Mouse (Mus musculus): ENCODE measurements at regions not wholly inside any gene's neighbourhood (a gene's known extent, or its start where the extent isn't known, plus 50 kb on each side); places are given as distances from the start of the nearest gene placed in this dataset.
"Not testable (repeated sequence)": the region's sequence is repeated elsewhere in the genome, so short reads cannot be mapped to it uniquely, and the experiment has no call there.

DNA sequence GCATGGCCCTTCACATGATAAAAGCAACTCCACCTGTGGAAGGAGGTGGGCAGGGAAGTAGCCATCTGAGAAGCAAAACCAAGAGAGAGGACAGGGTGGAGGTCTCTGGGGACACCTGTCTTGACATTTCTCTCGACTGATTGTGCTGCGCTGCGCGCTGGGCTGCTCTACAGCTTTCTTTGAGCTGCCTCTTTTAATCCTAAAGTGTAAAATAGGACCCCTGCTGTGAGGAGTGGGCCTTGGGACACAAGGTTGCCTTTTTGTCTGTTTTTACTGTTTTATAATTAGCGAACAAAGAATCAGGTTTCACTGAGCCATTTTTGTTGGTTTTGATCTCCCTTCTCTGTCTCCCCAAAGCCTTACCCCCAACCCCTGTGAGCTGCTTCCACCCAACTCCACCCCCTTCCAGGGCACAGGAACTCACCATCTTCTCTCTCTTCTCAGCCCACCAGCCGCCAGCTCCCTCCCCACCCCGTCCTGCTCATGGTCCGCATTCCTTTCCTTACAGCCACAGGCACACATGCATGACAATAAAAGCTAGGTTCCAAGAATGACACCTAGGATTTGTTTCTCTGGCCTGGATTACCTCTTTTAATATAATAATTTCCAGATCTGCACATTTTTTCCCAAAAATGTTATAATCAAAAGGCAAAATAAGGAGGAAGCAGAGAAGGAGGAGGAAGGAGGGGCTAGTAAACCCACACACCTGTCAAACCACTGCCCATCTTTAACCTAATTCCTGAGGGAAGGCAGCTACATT lies 57.3 kb downstream of the Cbln4 start:
- DNase-seq (ENCODE audit: low spot score in 2 of 2) = no peak

DNA sequence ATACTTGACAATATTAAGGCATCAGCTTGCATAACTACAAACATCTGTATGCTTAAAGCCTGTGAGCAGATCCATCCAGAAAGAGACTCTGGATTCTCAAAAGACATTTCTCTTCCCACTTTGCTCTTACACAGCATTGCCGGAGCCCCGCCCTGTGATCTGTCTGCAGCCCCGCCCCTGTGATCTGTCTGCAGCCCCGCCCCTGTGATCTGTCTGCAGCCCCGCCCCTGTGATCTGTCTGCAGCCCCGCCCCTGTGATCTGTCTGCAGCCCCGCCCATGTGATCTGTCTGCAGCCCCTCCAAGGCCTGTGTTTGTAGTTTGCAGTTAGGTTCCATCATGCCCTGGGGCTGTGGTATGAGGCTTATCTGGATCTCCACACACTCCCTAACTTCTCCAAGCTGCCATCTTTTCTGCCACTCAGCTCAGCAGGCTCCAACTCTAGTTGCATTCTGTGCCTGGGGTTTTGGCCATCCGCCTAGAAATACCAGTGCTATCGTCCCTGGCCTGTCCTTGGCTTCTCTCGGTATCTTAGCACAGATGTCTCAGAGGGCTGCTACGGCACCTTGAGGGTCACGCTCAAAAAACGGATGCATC lies 73.9 kb downstream of the Cbln4 start:
- no peak for DNase-seq (ENCODE audit: low spot score in 2 of 2)

DNA sequence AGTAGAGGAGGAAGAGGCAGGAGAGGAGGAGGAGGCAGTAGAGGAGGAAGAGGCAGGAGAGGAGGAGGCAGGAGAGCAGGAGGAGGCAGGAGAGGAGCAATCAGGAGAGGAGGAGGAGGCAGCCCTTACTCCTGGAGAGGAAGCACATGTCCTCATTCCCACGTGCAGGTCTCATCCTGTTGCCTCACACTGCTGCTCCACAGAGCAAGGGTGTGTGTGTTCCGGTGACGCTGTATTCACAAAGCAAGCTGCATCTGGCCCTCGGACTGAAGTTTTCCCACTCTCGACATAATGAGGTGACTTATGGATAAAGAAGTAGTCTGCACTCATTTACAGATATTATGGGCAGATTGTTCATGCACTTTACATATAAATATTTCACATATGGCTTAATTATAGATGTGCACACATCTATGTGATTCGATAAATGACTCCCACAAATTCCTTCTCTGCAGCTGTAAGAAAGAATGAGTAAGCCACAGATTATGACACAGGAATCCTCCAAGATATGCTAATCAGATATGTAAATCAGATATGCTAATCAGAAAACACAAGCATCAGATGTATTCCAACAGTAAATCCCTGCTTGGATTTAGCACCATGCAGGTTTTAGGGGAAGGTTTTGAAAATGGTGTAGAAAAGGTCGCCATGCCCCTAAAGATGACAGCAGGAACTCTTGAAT lies 96.6 kb downstream of the Cbln4 start:
- no peak for DNase-seq (ENCODE audit: low spot score in 2 of 2)

DNA sequence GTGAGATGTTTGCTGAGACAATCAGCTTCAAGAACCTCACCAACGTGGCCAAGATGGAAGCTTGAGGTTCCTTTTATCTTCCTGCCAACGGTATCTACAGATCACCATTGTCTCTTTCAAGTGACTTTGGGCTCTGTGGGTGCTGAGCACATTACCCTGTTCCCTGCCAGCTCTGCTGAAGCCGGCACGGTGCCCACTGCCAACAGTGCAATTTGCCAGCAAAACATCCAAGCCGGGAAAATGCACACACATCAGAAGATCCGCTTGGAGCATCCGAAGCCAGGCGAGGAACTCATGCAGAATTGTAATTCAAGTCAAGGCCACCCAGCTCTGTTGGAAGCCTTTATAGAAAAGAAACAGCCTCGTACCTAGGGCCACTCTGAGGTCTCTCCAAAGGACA lies 100.6 kb downstream of the Cbln4 start:
- DNase-seq (ENCODE audit: low spot score in 2 of 2) = peak; percentile 33 to 63

DNA sequence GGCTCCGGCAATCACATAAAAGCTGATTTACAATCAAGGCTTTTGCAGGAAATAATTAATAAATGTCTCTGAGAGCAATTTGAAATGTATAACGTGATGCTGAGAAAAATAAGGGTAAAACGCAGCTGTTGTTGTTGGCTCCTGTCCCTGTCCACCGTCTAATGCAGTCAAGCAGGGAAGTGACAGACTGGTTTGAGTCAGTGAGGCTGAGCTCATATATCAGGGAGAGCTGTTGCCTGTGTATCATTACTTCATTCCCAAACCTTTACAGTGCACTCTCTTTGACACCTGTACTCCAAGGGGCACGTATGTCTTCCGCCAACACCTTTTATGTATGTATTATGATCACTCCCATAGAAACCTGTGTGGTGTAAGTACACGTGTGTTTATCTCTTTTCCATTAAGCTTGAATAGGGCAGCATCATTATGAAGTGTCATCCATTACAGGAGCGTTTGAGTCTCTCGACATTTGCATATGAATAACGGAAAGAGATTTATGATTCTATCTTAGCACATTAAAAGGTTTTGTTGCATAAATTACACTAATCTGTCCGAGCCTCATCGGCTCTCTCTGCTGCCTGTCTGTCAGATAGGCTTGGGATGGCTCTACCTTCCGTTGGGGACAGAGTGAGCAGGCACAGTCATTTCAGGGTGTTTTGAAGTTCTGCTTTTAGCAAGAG lies 107.5 kb downstream of the Cbln4 start:
- peak in 1 of 2 experiments; percentile 4 for DNase-seq (ENCODE audit: low spot score in 2 of 2)

DNA sequence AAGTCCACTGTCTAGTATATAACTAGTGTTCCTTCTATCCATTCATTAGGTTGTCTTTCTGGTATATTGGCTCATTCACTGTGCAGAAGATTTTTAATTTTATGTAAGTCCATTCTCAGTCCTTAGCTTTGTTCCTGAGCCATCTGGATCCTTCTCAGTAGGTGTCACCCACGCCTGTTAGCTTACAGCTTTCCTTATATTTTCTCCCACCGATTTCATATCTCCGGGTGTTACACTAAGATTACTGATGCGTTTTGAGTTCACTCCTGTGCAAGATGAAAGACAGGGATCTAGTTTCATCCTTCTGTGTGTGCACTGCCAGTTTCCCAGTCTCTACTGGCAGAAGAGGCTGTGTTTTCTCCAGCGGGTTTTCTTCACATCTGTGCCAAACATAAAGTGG lies 122.3 kb downstream of the Cbln4 start:
- no peak for DNase-seq (ENCODE audit: low spot score in 2 of 2)

DNA sequence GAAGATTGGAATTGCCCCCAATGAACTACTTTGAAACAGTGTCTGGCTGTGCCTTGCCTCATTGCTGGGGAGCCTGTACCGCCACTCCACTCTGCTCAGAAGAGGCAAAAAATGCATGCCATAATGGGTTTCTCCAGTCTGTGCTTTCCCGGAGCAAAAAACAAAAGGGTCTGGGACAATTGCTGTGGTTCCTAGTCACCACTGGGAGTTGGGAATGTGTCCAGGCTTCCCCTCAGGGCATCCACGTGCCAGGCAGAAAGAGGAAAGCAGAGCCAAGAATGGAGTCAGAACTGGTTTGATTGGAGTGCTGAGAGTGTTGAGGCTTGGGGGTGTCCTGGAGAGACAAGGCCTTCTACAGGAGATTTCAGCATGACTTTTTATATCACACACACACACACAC lies 156.0 kb downstream of the Cbln4 start:
- DNase-seq (ENCODE audit: low spot score in 2 of 2) = peak in 1 of 2 experiments; percentile 3

DNA sequence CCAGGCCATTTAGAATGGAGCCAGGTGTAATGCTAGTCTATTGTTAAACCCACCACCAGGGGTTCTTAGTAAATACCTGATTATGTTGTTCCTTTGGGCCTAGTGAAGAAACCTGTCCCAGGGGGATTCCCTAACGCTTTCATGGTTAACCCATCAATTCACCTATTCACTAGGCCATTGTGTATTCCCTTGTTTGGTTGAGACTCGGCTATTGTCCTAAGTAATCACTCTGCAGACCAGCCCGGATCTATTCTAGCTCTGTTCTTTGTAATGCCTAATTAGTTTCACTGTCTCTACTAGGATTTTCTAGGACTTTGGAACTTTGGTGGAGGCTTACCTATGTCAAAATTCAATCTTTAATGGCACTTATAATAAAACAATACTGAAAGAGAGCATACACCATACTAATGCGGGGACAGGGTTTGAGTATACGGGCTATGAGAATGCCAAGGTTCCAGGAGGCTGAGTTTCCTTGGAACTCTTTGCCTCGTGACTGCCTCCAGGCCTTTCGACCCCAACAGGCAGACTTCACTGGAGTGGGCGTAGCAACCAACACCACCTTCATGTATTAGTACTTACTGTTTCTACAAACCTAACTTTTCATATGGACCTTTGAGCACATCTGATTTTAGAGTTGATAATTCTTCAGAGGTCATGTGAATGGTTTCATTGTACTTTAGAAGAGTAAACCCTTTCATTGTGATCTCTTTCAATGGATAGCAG lies 163.9 kb downstream of the Cbln4 start:
- DNase-seq (ENCODE audit: low spot score in 2 of 2) = not testable (repeated sequence)

DNA sequence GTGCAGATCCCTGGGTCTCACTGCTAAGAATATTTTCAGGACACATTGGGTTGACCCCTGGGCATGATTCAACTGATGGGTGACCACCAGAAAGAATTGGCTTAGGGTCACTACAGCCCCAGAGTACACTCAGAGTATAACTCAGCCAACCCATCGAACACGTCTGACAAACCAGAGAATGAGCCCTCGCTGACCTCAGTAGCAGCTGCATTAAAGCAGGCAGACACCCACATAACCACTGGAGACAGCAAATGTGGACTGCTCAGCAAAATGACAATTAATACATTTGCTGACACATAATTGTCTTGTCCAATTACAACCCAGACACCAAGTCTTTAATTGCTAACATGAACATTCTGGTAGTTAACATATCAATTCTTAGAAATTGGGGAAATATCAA lies 175.7 kb downstream of the Cbln4 start:
- no peak for DNase-seq (ENCODE audit: low spot score in 2 of 2)

DNA sequence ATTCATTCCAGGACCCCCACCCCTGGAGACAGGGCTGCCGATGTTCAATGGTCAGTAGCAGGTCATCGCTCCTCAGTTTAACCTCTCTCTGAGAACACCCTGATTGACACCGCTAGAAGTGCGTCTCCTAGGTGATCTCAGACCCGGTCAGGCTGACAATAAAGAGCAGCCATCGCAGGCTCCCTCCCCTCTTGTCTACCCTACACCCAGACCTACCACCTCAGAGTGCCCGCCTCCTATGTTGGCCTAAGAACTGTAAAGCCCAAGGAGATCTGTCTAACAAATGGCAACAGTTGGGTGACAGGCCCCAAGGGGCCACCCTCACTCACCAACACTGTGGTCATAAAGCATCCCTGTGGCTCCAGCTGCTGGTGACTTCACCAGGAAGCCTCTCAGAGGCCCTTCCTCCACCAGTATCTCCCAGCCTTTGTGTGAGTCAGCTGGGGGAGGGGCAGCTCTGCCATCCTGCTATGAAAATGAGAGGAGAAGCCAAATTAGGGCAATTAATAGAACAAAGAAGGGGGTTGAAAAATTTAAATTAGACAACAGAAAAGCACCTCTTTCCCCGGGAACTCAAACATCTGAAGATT lies 178.8 kb downstream of the Cbln4 start:
- no peak for DNase-seq (ENCODE audit: low spot score in 2 of 2)

DNA sequence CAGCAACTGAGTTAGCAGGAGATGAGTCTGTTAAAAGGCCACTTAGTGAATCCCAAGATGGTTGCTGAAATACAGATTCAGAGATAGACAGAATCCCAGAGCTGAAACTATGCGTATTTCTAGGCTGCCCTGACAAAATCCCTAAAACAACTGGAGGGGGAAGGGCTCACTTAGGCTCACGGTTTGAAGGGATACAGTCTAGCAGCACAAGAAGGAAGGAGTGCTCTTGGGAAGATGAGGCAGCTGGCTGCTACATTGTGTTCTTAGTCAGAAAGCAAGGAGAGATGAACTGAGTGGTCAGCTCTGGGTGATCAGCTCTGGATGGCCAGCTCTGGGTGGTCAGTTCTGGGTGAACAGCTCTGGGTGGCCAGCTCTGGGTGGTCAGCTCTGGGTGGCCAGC lies 180.6 kb downstream of the Cbln4 start:
- no peak for DNase-seq (ENCODE audit: low spot score in 2 of 2)

DNA sequence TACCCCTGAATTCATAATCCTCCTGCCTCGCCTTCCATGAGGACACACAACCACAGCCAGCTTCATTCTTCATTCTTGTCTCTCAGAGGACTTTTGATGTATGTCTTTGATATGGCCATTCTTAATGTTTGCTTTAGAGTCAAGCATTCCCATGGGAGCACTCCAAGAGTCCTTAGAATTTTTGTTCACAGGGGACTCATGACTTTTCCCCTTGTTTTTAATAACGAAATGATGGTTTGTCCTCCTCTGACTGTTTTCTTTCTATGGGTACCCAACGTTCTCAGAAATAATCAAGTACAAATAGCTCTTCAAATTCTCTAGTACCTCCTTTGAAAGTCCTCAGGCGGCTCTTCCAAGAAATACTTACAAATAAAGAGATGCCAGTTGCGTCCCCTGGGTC lies 184.4 kb downstream of the Cbln4 start:
- DNase-seq (ENCODE audit: low spot score in 2 of 2) = no peak

DNA sequence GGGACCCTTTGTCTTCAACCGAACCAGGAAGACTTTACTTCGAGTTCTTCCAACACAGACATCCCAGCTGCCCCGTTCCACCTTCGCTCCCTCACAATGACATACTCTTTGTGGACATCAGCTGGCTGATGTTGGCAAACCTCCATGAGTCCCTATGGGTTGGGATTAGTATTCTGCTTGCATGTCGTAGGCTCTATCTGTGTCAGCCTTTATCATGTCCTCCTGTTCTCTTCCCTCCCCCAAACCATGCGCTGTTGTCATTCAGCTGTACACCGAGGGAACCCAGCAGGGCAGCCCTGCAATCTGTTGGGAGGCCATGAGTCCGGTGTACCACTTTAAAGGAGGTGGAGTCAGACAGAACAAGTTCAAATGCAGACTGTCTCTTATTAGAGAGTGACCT lies 186.8 kb downstream of the Cbln4 start:
- no peak for DNase-seq (ENCODE audit: low spot score in 2 of 2)

DNA sequence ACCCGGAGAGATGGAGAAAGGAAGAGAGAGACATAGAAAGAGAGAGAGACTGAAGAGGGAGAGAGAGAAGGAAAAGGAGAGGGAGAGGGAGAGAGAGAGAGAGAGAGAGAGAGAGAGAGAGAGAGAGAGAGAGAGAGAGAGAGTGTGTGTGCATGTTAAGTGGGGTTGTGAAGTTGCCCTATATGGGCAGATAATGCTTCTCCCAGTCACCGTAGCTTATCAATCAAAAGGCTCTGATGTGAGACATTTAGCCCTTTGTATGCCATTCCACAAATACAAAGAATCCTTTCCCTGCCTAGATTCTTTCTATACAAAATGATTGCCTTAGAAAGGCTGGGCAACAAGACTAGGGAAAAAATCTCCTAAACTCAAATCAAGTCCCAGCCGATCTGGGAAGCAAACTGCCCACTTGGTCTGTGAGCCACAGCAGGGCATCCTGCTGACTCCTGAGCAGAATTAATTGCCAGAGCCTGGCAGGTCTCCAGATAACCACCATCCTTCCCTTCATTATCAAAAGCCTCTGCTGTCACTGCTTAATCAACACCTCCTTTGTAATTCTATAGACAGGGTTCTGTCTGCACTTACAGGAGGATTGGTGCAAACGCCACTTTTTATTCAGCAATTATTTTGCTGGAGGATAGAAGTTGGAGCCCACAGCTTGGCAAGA lies 196.3 kb downstream of the Cbln4 start:
- DNase-seq (ENCODE audit: low spot score in 2 of 2) = peak; percentile 14 to 16

DNA sequence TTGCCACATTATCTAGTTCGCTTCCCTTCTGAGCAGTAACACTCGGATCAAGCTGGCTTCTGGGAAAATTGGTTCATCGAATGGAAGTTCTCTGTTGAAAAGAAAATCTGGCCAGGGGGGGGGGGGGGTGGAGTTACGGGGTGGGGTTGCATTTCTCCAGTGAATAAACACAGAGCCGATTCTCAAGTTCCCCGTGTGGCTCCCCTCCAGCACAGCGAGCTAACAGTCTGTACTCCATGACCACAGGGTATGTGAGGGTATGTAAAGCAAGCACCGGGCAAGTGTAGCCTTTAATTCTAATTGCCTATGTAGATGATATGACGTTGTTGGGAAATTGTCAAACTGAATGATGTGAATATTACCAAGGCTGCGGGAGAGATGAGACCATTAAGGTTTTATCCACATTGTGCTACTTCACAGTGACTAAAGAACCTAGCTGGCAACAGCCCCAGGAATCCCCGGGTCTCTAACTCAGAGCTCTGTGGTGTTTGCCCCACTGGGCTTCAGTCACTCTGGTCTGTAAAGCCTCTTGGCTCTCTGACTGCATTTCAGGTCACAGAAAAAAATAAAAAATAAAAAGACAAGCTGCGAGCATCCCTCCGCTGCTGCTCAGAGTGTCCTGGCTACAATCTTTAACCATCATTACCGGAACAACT lies 203.1 kb downstream of the Cbln4 start:
- DNase-seq (ENCODE audit: low spot score in 2 of 2) = peak in 1 of 2 experiments; percentile 6

DNA sequence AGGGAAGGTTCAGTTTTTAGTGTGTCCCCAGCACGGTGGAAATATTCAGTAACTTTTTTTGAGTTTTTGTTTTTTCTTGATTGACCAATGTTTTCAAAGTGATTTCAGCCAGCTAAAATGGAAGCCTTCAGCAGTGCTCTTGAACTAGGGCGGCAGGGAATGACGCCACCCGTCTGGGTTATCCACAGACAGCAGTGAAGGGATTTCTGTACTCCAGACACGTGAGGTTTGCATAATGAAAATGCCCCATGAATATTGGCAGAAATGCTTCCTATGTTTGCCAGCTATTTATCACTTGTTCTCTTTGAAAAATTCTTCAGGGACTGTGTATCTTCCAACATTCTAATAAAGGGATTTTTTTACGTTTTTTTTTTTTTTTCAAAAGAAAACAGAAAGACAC lies 221.1 kb downstream of the Cbln4 start:
- peak in 1 of 2 experiments; percentile 25 for DNase-seq (ENCODE audit: low spot score in 2 of 2)

DNA sequence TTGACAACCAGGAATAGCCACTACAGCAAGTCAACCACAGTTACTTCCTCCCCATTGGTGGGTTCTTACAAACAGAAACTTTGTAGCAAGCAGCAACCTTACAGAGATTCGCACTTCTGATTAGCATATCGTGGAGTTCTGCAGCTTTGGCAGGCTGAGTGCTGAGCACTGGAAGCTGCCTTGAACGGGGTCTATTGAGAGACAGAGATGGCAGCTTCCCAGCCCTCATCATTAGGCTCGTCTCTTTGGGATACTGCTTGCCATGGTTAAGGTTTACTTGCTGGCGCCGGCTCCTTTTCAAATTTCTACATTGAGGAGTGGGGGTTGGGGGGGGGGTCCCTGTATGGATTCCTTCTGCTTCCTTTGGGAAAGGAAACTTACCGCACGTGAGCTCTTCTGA lies 224.8 kb downstream of the Cbln4 start:
- DNase-seq (ENCODE audit: low spot score in 2 of 2) = no peak

DNA sequence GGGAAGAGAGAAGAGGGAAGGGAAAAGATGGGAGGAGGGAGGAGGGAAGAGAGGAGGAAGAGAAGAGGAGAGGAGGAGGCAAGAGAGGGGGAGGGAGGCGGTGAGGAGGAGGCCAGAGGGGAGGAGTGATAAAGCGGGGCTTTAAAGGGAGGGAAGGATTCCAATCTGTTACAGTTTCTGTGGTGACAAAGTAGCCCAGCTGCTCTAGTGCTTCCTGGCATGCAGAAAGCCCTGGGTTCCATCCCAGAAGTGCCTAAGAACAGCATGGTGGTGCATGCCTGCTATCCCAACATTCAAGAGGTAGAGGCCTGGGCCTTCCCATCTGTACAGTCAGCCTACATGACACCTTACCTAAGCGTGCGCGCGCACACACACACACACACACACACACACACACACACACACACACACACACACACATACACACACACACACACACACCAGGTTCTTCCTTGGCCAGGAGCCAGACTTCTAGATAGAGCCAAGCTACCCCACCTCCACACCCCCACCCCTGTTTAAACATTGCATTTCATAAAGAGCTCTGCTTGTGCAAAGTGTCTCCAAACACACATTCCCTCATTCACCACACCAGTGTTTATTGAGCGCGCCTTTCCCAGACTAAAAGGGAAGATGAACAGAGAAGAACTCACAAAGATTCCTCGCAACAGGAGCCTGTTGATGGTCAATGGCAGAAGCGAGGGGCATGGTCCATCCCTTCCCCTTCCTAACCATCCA lies 226.4 kb downstream of the Cbln4 start:
- peak in 1 of 2 experiments; percentile 78 for DNase-seq (ENCODE audit: low spot score in 2 of 2)

DNA sequence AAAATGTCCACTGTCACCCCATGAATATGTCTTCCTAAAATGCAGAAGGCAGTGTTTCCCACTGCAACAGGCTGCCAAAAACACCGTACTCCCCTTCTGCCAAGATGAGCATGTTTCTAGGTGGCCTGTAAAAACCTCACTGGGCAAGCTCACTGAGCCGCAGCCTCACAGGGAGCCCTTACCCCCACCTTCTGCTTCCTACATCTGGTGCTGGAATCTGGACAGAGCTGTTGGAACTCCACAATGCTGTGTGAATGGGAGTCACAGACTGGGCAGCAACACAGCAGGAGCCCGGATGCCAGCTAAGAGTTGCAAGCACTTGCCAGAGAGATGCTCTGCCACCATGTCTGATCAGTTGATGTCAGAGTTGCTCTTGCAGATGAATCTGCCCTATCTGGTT lies 230.6 kb downstream of the Cbln4 start:
- DNase-seq (ENCODE audit: low spot score in 2 of 2) = peak in 1 of 2 experiments; percentile 53
